Mouse (Mus musculus) stomach, postnatal 0 days (tissue): Measurements from ENCODE around the gene Cldn7.

Experiments
- CTCF ChIP-seq: IDR thresholded peaks from 2 replicates; pipeline ENCODE4 v1.5.1; 2016; ENCODE audit warnings: antibody characterized with exemption, low read depth, mild to moderate bottlenecking, moderate library complexity
- EP300 ChIP-seq: optimal IDR thresholded peaks from 2 replicates; pipeline ENCODE3; 2016; ENCODE audit warnings: antibody characterized with exemption

GRCm38 (mm10) chr11:69948066-69948762 is 16.4 kb upstream of the Cldn7 start, which contains the start of gene Slc2a4:
- TF ChIP-seq CTCF: no peak
- no peak for TF ChIP-seq EP300
